Mouse (Mus musculus): ENCODE data around the gene Ppm1n.

- TF ChIP-seq CTCF (IDR thresholded peaks at IDR 0.05; ENCODE audit: control insufficient read depth, insufficient read depth, insufficient replicate concordance, low read depth, low read length) (no peak), POLR2A (IDR thresholded peaks at IDR 0.05; ENCODE audit: control insufficient read depth, low read depth, low read length) (no peak)
These were observed 13.7 kb downstream of the Ppm1n start for GRCm38 (mm10) chr7:19265928-19266822.
